9 mouse cellular contexts compared by ENCODE assay signal in genomic region chr2:110085701-110086143, GRCm38 (mm10).
DNase-seq lines count a peak whose midpoint lies in the region; ATAC-seq and TF ChIP-seq lines count a peak whose summit lies in the region.
"Had no signal": no experiment of that assay in that cellular context is flagged by ENCODE, and none has a peak within 500 bp of the region (broad histone marks: within the 10 kb centered on the region; RNA-seq: fewer than 3 reads in every experiment).

No protein-coding gene starts in this region.

- 0 out of 2 replicates have a peak, but pooled peaks cover 4% of the 10 kb centered on the region for H3K4me1 ChIP-seq in forebrain, embryonic 10.5 days
- H3K4me1 ChIP-seq in forebrain, embryonic 11.5 days (replicated peaks; ENCODE audit: control insufficient read depth, insufficient read depth, low read length): no peaks in the 10 kb centered on the region
- no peaks in the 10 kb centered on the region for H3K4me1 ChIP-seq in kidney, postnatal 0 days (replicated peaks; ENCODE audit: insufficient read depth, low read length)
- H3K4me1 ChIP-seq: forebrain, embryonic 15.5 days had no signal

- H3K27me3 ChIP-seq in forebrain, embryonic 10.5 days (ENCODE audit: poor library complexity, severe bottlenecking): no peaks in the 10 kb centered on the region; the same call in 1 of the 2 replicates
- no peaks in the 10 kb centered on the region for H3K27me3 ChIP-seq in forebrain, embryonic 11.5 days (ENCODE audit: control insufficient read depth, insufficient read depth, low read length)
- H3K27me3 ChIP-seq in kidney, postnatal 0 days (ENCODE audit: insufficient read depth, low read length): no peaks in the 10 kb centered on the region
- H3K27me3 ChIP-seq: forebrain, embryonic 15.5 days had no signal

- no peak overlapping the region for H3K4me3 ChIP-seq in forebrain, embryonic 10.5 days
- no peak overlapping the region for H3K4me3 ChIP-seq in forebrain, embryonic 11.5 days (ENCODE audit: low read depth, low read length)
- no peak overlapping the region for H3K4me3 ChIP-seq in kidney, postnatal 0 days (replicated peaks; ENCODE audit: low read depth, low read length)
- H3K4me3 ChIP-seq: forebrain, embryonic 15.5 days had no signal

- H3K9ac ChIP-seq in forebrain, embryonic 11.5 days (ENCODE audit: low read length): no peak overlapping the region
- H3K9ac ChIP-seq in kidney, postnatal 0 days (ENCODE audit: low read depth, low read length): no peak overlapping the region
- H3K9ac ChIP-seq: forebrain, embryonic 15.5 days had no signal

- 50% methylated on average over 3 of the region's 3 CpGs for WGBS in forebrain, embryonic 10.5 days
- 70% methylated on average over 3 of the region's 3 CpGs for WGBS in forebrain, embryonic 11.5 days
- WGBS in kidney, postnatal 0 days: 43% methylated on average over 3 of the region's 3 CpGs

- TF ChIP-seq CTCF in kidney, postnatal 0 days (IDR thresholded peaks at IDR 0.05; ENCODE audit: low read depth): no peak

- H3K9me3 ChIP-seq in forebrain, embryonic 10.5 days: no peaks in the 10 kb centered on the region
- no peaks in the 10 kb centered on the region for H3K9me3 ChIP-seq in forebrain, embryonic 11.5 days (ENCODE audit: control insufficient read depth, low read length)
- no peaks in the 10 kb centered on the region for H3K9me3 ChIP-seq in kidney, postnatal 0 days (replicated peaks; ENCODE audit: low read length)
- H3K9me3 ChIP-seq: forebrain, embryonic 15.5 days had no signal

- peak; percentile 17 for DNase-seq in forebrain, embryonic 10.5 days (ENCODE audit: extremely low spot score, low spot score)
- no peak for DNase-seq in forebrain, embryonic 11.5 days (ENCODE audit: low spot score)
- DNase-seq in 3T3-L1 (ENCODE audit: low read depth, low spot score): peak; percentile 25
- peak; percentile 33 to 57 for DNase-seq in gastrocnemius, adult 8-10 months (ENCODE audit: low spot score in 2 of 2)
- DNase-seq in kidney, postnatal 0 days (ENCODE audit: low spot score): peak; percentile 76
- no peak for DNase-seq in left cerebral cortex, adult 18-20 months (ENCODE audit: low spot score in 2 of 2)
- no peak for DNase-seq in right cerebral cortex, postnatal 4 days
- DNase-seq in cerebellum, postnatal 36 days: no peak

- no peak for ATAC-seq in forebrain, embryonic 11.5 days (replicated peaks; ENCODE audit: low FRiP score)
- peak; percentile 69 for ATAC-seq in kidney, postnatal 0 days (replicated peaks; ENCODE audit: low FRiP score, low read depth)
- ATAC-seq: forebrain, embryonic 15.5 days had no signal

- H3K27ac ChIP-seq in forebrain, embryonic 10.5 days: no peak overlapping the region; the same call in 1 of the 2 replicates
- no peak overlapping the region for H3K27ac ChIP-seq in forebrain, embryonic 11.5 days (ENCODE audit: low read depth, low read length)
- no peak overlapping the region for H3K27ac ChIP-seq in kidney, postnatal 0 days
- H3K27ac ChIP-seq: forebrain, embryonic 15.5 days had no signal

- H3K36me3 ChIP-seq in forebrain, embryonic 10.5 days (replicated peaks): no peaks in the 10 kb centered on the region
- no peaks in the 10 kb centered on the region for H3K36me3 ChIP-seq in forebrain, embryonic 11.5 days (ENCODE audit: control insufficient read depth, insufficient read depth, low read length)
- no peaks in the 10 kb centered on the region for H3K36me3 ChIP-seq in kidney, postnatal 0 days (ENCODE audit: insufficient read depth, low read length)
- H3K36me3 ChIP-seq: forebrain, embryonic 15.5 days had no signal

- H3K4me2 ChIP-seq in forebrain, embryonic 11.5 days (ENCODE audit: low read depth, low read length, severe bottlenecking): no peak overlapping the region
- H3K4me2 ChIP-seq in kidney, postnatal 0 days (ENCODE audit: low read length): no peak overlapping the region
- H3K4me2 ChIP-seq: forebrain, embryonic 15.5 days had no signal

Comparison
In these comparisons a context has a peak if more than half of its experiments do, and no peak if none do; other contexts are left out.
1. DNase-seq: peak in forebrain, embryonic 10.5 days (single experiment), 3T3-L1 (single experiment), gastrocnemius, adult 8-10 months (2 of 2) and kidney, postnatal 0 days (single experiment); none in forebrain, embryonic 11.5 days (single experiment), left cerebral cortex, adult 18-20 months (0 of 2), right cerebral cortex, postnatal 4 days (single experiment) and cerebellum, postnatal 36 days (0 of 2).